Mouse (Mus musculus) G1E (cell line): ENCODE measurements around the gene Spata17. TPM values are rescaled to one million over a fixed set of nuclear protein-coding genes. Genes with fewer than 3 reads are reported as not detected.
"Not testable (repeated sequence)": the region's sequence is repeated elsewhere in the genome, so short reads cannot be mapped to it uniquely, and the experiment has no call there.

ENCODE experiments used
- ATAC-seq: 2 replicates; pipeline ENCODE4 v1.8.0; 2016; ENCODE audit warnings: mild to moderate bottlenecking; ENCODE audit not compliant: insufficient number of reproducible peaks, poor library complexity, low FRiP score, severe bottlenecking; ENCODE audit errors: extremely low read depth
- DNase-seq: peaks from one replicate; pipeline ENCODE4 v3.0.0; 2012; ENCODE audit warnings: low spot score
- H3K27me3 ChIP-seq: 2 replicates; pipeline ENCODE4 v1.6.1; 2012; ENCODE audit warnings: mild to moderate bottlenecking, low read length, inconsistent platforms; ENCODE audit not compliant: insufficient read depth
- H3K36me3 ChIP-seq: replicated peaks from 2 replicates; pipeline ENCODE3; 2012; ENCODE audit warnings: mild to moderate bottlenecking, inconsistent platforms
- H3K4me1 ChIP-seq: 2 replicates; pipeline ENCODE4 v1.6.1; 2012; ENCODE audit warnings: low read depth, low read length, inconsistent platforms, mixed read lengths; ENCODE audit not compliant: insufficient read depth
- H3K4me3 ChIP-seq: 2 replicates; pipeline ENCODE4 v1.5.1; 2012; ENCODE audit warnings: low read depth, mild to moderate bottlenecking, inconsistent platforms, low read length, moderate library complexity, mixed read lengths
- H3K9me3 ChIP-seq: replicated peaks from 2 replicates; pipeline ENCODE4 v1.6.1; 2012; ENCODE audit warnings: inconsistent platforms
- CTCF ChIP-seq: IDR thresholded peaks from 2 replicates; pipeline ENCODE4 v1.5.1; 2012; ENCODE audit warnings: low read depth, low read length, inconsistent platforms, mixed read lengths
- GATA1 ChIP-seq: IDR thresholded peaks from 2 replicates; pipeline ENCODE4 v1.6.1; 2012; ENCODE audit warnings: borderline replicate concordance, low read length, inconsistent platforms, mixed read lengths
- GATA2 ChIP-seq: IDR thresholded peaks from 2 replicates; pipeline ENCODE4 v1.6.1; 2012; ENCODE audit warnings: low read depth, low read length, inconsistent platforms, borderline replicate concordance
- POLR2AphosphoS5 ChIP-seq: IDR thresholded peaks from 2 replicates; pipeline ENCODE4 v1.6.1; 2012; ENCODE audit warnings: low read depth, low read length, inconsistent platforms; ENCODE audit not compliant: insufficient replicate concordance
- TAL1 ChIP-seq: conservative IDR thresholded peaks from 2 replicates; pipeline ENCODE4 v1.6.1; 2012; ENCODE audit warnings: low read depth, low read length, inconsistent platforms, mixed read lengths
- polyA plus RNA-seq: library from polyadenylated mRNA; stranded (reverse); fragments of >175 nt; gene quantifications from 2 replicates; pipeline ENCODE4 v1.2.3, GENCODE M21; 2012
- total RNA-seq, 2 experiments: library from RNA; stranded (forward) in 1 of 2; stranded (reverse) in 1 of 2; fragments of 200-1000 nt in 1 of 2; fragments of >200 nt in 1 of 2; fragmentation: Nextera tagmentation in 1 of 2; gene quantifications; 2 replicates each; pipeline ENCODE4 v1.2.3; 2014 to 2017

The Spata17 gene
- total and polyA plus RNA-seq, 3 experiments = 0.66 to 3.8 TPM; not detected in 1

- H3K36me3 ChIP-seq = no peaks in the 10 kb centered on the region
- H3K27me3 ChIP-seq = no peaks in the 10 kb centered on the region
- no peaks in the 10 kb centered on the region for H3K4me1 ChIP-seq
- DNase-seq = no peak
- ATAC-seq = no peak
- TF ChIP-seq POLR2AphosphoS5 = no peak
- no peak for TF ChIP-seq GATA2
- TF ChIP-seq TAL1 = no peak
- TF ChIP-seq GATA1 = no peak
- no peak for TF ChIP-seq CTCF
- no peak overlapping the region for H3K4me3 ChIP-seq
- H3K9me3 ChIP-seq = peaks cover 25% of the 10 kb centered on the region
These were observed 81.4 kb downstream of the Spata17 start for GRCm38 (mm10) chr1:187133841-187134240.

GRCm38 (mm10) chr1:187132348-187132747 lies 82.9 kb downstream of the Spata17 start:
- no peak for DNase-seq
- TF ChIP-seq CTCF (no peak), GATA1 (no peak), POLR2AphosphoS5 (no peak), TAL1 (no peak), GATA2 (no peak)
- H3K9me3 ChIP-seq = peaks cover 25% of the 10 kb centered on the region
- H3K36me3 ChIP-seq = no peaks in the 10 kb centered on the region
- H3K27me3 ChIP-seq = no peaks in the 10 kb centered on the region
- no peaks in the 10 kb centered on the region for H3K4me1 ChIP-seq
- ATAC-seq = no peak
- H3K4me3 ChIP-seq = no peak overlapping the region

- H3K4me3 ChIP-seq, ATAC-seq, H3K27me3 ChIP-seq, DNase-seq, H3K4me1 ChIP-seq, H3K36me3 ChIP-seq: not testable (repeated sequence)
- peaks cover 25% of the 10 kb centered on the region for H3K9me3 ChIP-seq
These were observed 87.7 kb downstream of the Spata17 start for GRCm38 (mm10) chr1:187127548-187127947.

DNA sequence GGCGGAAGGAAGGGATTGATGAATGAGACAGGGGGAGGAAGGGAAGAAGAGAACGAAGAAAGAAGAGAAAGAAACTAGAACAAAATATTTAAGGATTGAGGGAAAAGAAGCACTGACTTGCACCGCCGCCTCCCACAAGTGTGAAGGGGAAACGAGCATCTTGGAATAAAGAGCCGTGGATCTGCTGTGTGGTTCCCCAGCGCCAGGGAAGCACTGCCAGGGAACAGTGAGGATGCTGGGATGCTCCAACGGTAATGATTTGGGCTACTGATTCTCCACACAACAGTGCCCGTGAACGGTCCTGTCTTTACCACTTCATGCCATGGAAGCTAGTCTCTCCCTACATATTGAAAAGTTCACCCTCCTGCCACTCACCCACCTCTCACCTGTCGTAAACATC lies 89.5 kb downstream of the Spata17 start:
- H3K9me3 ChIP-seq = peaks cover 25% of the 10 kb centered on the region
- no peaks in the 10 kb centered on the region for H3K36me3 ChIP-seq
- DNase-seq (no peak), ATAC-seq (no peak)
- H3K27me3 ChIP-seq = no peaks in the 10 kb centered on the region
- TF ChIP-seq CTCF (no peak), TAL1 (no peak), GATA1 (no peak), GATA2 (no peak), POLR2AphosphoS5 (no peak)
- H3K4me3 ChIP-seq = no peak overlapping the region
- H3K4me1 ChIP-seq = no peaks in the 10 kb centered on the region

DNA sequence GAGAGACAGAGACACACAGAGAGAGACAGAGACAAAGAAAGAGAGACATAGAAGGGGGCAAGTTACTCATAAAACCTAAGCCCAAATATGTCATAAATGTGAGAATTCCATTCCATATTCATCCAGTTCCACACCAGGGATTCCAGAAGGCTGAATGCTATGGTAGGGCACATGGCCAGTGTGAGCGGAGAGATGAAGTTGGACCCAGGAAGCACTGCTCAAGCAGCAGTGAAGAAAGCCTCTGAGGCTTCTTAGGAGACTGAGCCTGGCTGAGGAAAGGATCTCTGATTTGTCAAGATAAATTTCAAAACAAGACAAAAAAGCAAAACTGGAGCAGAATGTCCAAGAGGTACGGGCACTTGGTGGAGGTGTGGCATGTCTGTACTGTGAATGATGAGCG lies 90.3 kb downstream of the Spata17 start:
- TF ChIP-seq CTCF (no peak), POLR2AphosphoS5 (no peak), TAL1 (no peak), GATA1 (no peak), GATA2 (no peak)
- no peak for ATAC-seq
- no peak overlapping the region for H3K4me3 ChIP-seq

GRCm38 (mm10) chr1:187119300-187119699 lies 96.0 kb downstream of the Spata17 start:
- DNase-seq = no peak
- TF ChIP-seq POLR2AphosphoS5 = no peak
- no peak for TF ChIP-seq GATA2
- TF ChIP-seq GATA1 = no peak
- TF ChIP-seq CTCF = no peak
- no peak for TF ChIP-seq TAL1
- Histone ChIP-seq H3K4me3 (no peak overlapping the region), H3K36me3 (no peaks in the 10 kb centered on the region), H3K4me1 (no peaks in the 10 kb centered on the region), H3K9me3 (peaks cover 37% of the 10 kb centered on the region), H3K27me3 (no peaks in the 10 kb centered on the region)
- no peak for ATAC-seq

More for the DNA sequence above, 90.3 kb downstream of the Spata17 start:
- Histone ChIP-seq H3K27me3 (no peaks in the 10 kb centered on the region), H3K36me3 (no peaks in the 10 kb centered on the region), H3K4me1 (no peaks in the 10 kb centered on the region), H3K9me3 (peaks cover 26% of the 10 kb centered on the region)
- DNase-seq = no peak

- DNase-seq (no peak), ATAC-seq (no peak)
- TF ChIP-seq GATA2 = no peak
- no peak for TF ChIP-seq TAL1
- TF ChIP-seq GATA1 = no peak
- no peak for TF ChIP-seq CTCF
- TF ChIP-seq POLR2AphosphoS5 = no peak
- H3K9me3 ChIP-seq = peaks cover 39% of the 10 kb centered on the region
- no peak overlapping the region for H3K4me3 ChIP-seq
- no peaks in the 10 kb centered on the region for H3K4me1 ChIP-seq
- no peaks in the 10 kb centered on the region for H3K36me3 ChIP-seq
- H3K27me3 ChIP-seq = no peaks in the 10 kb centered on the region
These were observed 97.2 kb downstream of the Spata17 start for GRCm38 (mm10) chr1:187118108-187118507.
